In the genomic region with DNA sequence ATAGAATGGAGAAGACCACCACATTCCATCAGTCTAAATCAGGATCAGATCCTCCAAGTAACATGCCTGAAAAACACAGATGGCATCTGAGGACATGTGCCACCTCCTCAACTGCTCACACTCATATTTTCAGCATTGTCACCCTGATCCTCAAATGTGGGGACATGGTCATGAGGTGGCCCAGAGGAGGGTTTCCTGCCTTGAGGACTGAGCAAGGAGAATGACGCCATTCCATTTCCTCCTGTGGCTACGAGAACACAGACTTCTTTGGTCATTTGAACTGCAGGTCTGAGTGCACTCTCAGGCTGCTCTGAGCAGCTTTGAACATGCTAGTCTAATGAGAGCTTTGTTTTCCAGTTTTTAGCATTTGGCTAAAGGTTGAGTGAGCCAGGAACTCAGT, we compare ENCODE assay signal across 11 mouse cellular contexts. TPM values are rescaled to one million over a fixed set of nuclear protein-coding genes. Genes with fewer than 3 reads are reported as not detected.
"Had no signal": no experiment of that assay in that cellular context is flagged by ENCODE, and none has a peak within 500 bp of the region (broad histone marks: within the 10 kb centered on the region; RNA-seq: fewer than 3 reads in every experiment).

No protein-coding gene starts in this region.

- ATAC-seq: lung, postnatal 0 days; midbrain, embryonic 13.5 days; midbrain, embryonic 15.5 days had no signal

- DNase-seq: lung, adult 2 months; lung, postnatal 4 days; right cerebral cortex, postnatal 14 days; thymus, adult 2 months; thymus, postnatal 25 days; thymus, postnatal 4 days had no signal

RNA-seq across cellular contexts. Expression of gene Rasd2, which starts 10.3 kb away (rescaled TPM):
- total RNA-seq: monocyte, adult 5-6 weeks; neutrophil, adult 5-6 weeks had no signal
